Mouse (Mus musculus) liver, embryonic 16.5 days (tissue): ENCODE results near the gene Adgra1. TPM values are rescaled to one million over a fixed set of nuclear protein-coding genes. Genes with fewer than 3 reads are reported as not detected.

Experiments used
- ATAC-seq: fragments of 200-750 bp; cut with Nextera tagmentation; 2 replicates; pipeline ENCODE4 v1.8.0; 2017; ENCODE audit warnings: low read depth, mild to moderate bottlenecking, moderate number of reproducible peaks, moderate library complexity
- H3K27ac ChIP-seq: fragments of 300-500 bp; sonication (generic); 2 replicates; pipeline ENCODE4 v1.5.1; 2014; ENCODE audit warnings: mild to moderate bottlenecking, low read length
- H3K27me3 ChIP-seq: fragments of 300-500 bp; sonication (generic); 2 replicates; pipeline ENCODE4 v1.6.1; 2014; ENCODE audit warnings: low read depth, low read length, mixed read lengths; ENCODE audit not compliant: control insufficient read depth, insufficient read depth
- H3K36me3 ChIP-seq: fragments of 300-500 bp; sonication (generic); 2 replicates; pipeline ENCODE4 v1.6.1; 2014; ENCODE audit warnings: mild to moderate bottlenecking; ENCODE audit not compliant: control insufficient read depth, insufficient read depth
- H3K4me1 ChIP-seq: fragments of 300-500 bp; sonication (generic); 2 replicates; pipeline ENCODE4 v1.6.1; 2014; ENCODE audit warnings: low read depth, low read length, mixed read lengths; ENCODE audit not compliant: control insufficient read depth
- H3K4me2 ChIP-seq: fragments of 300-500 bp; sonication (generic); 2 replicates; pipeline ENCODE4 v1.6.1; 2014; ENCODE audit warnings: low read depth, low read length, mixed read lengths
- H3K4me3 ChIP-seq: fragments of 300-500 bp; sonication (generic); 2 replicates; pipeline ENCODE4 v1.5.1; 2014; ENCODE audit warnings: low read depth, mild to moderate bottlenecking, low read length
- H3K9ac ChIP-seq: fragments of 300-500 bp; sonication (generic); 2 replicates; pipeline ENCODE4 v1.6.1; 2014; ENCODE audit warnings: low read depth, low read length
- H3K9me3 ChIP-seq: fragments of 300-500 bp; sonication (generic); replicated peaks from 2 replicates; pipeline ENCODE4 v1.6.1; 2016; ENCODE audit warnings: low read length; ENCODE audit not compliant: control insufficient read depth
- WGBS: fragments of 180-500 bp; shearing (Covaris S2); extraction: QIAGEN DNeasy Blood & Tissue Kit; methylation state at CpG from one replicate; pipeline ENCODE4 v1.1.7; 2014; ENCODE audit not compliant: insufficient replicate concordance; 5-methylcytosine and 5-hydroxymethylcytosine counted together
- polyA plus RNA-seq: library from polyadenylated mRNA; unstranded; fragments of >200 nt; fragmentation: Nextera tagmentation; extraction: Ambion mirVana; gene quantifications from 2 replicates; pipeline ENCODE4 v1.2.1, GENCODE M21; 2015

Adgra1 gene
- polyA plus RNA-seq, 1 experiment from 2014 or later = 0.12 TPM

DNA sequence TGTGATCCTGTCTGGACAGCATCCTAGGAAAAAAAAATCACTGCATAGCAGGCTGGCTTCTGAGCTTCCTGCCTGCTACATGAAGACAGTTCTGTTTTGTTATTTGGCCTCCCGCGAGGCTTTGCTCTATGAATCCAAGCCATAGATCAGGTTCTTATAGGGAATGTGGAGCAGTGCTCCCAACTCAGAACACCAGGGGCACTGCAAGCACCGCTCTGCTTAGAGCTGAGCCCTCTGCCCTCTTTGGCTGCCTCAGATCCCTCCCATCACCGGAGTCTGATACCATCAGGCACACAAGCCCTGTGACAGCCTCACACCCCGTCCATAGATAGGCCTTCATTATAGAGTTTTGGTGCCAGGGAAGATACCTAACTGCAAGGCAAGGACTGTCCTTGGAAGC, 9.2 kb downstream of the Adgra1 start:
- no peak overlapping the region for H3K9ac ChIP-seq
- H3K4me3 ChIP-seq = no peak overlapping the region
- H3K27ac ChIP-seq = no peak overlapping the region
- H3K9me3 ChIP-seq = no peaks in the 10 kb centered on the region
- 45% methylated on average over 5 of the region's 5 CpGs for whole genome bisulfite sequencing
- H3K4me1 ChIP-seq = no peaks in the 10 kb centered on the region
- H3K4me2 ChIP-seq = no peak overlapping the region
- no peaks in the 10 kb centered on the region for H3K27me3 ChIP-seq
- H3K36me3 ChIP-seq = no peaks in the 10 kb centered on the region
- no peak for ATAC-seq

DNA sequence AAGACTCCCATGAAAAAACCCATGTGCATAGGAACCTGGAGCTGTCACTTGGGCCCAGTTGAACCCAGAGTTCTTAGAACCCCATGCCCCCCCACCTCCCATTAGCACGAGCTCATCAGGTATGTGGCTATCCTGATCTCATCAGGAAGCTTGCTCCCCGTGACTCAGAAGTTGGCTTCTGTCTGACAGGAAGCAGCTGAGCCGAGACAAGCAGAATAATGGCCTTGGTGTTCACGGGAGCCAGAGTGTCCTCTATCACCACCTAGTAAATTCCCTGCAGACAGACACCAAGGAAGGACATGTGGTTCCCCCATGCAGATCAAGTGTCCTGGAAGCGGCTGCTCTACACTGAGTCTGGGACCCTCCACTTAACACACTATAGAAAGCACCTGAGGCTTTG, 9.8 kb downstream of the Adgra1 start:
- Histone ChIP-seq H3K4me2 (no peak overlapping the region), H3K27ac (no peak overlapping the region), H3K27me3 (no peaks in the 10 kb centered on the region), H3K9ac (no peak overlapping the region), H3K9me3 (no peaks in the 10 kb centered on the region), H3K4me3 (no peak overlapping the region), H3K36me3 (no peaks in the 10 kb centered on the region), H3K4me1 (no peaks in the 10 kb centered on the region)
- no peak for ATAC-seq
- WGBS = 16% methylated on average over 5 of the region's 5 CpGs

DNA sequence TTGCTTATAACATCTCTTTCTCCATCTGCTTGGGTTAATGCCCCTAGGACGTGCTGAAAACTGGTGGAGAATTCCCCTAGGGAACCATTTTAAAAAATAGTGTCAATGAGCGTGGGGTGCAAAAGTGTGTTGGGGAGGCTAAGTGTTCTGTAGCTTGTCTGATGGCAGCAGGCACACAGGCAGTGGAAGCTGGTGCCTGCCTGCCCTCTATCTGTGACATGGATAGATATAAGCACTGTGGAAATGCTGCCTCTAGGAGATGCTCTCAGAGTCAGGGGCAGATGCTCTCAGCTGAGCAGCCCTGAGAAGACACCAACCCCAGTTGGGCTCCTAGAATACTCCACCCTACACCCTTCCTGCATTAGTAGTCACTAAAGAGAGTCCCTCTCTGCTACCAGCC, 11.1 kb downstream of the Adgra1 start:
- H3K27ac ChIP-seq = no peak overlapping the region
- H3K36me3 ChIP-seq = no peaks in the 10 kb centered on the region
- WGBS = 49% methylated on average over 2 of the region's 2 CpGs
- H3K4me2 ChIP-seq = no peak overlapping the region
- no peak overlapping the region for H3K9ac ChIP-seq
- no peaks in the 10 kb centered on the region for H3K9me3 ChIP-seq
- H3K4me1 ChIP-seq = no peaks in the 10 kb centered on the region
- no peak overlapping the region for H3K4me3 ChIP-seq
- no peak for ATAC-seq
- H3K27me3 ChIP-seq = no peaks in the 10 kb centered on the region

DNA sequence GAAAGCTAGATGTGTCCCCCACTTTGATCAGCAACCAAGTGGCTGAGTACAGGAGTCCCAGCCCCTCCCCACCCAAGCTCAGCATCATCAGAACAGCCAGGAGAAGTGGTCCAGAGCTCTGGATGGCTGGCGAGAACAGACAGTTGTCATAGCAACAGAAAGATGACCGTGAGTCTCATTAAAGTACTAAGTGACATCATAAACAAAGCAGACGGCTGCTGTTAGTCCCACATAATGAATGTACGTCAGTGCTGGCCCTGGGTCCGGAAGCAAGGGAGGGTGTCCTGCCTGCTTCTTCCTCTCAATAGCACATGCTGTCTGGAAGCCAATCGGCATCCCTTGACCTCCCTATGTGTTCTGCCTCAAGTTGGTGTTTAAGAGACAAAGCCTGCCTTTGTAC, 16.2 kb downstream of the Adgra1 start:
- Histone ChIP-seq H3K27me3 (no peaks in the 10 kb centered on the region), H3K9me3 (no peaks in the 10 kb centered on the region), H3K36me3 (no peaks in the 10 kb centered on the region), H3K4me1 (no peaks in the 10 kb centered on the region), H3K9ac (no peak overlapping the region), H3K27ac (no peak overlapping the region), H3K4me3 (no peak overlapping the region), H3K4me2 (no peak overlapping the region)
- WGBS = 38% methylated on average over 6 of the region's 6 CpGs
- ATAC-seq = no peak

DNA sequence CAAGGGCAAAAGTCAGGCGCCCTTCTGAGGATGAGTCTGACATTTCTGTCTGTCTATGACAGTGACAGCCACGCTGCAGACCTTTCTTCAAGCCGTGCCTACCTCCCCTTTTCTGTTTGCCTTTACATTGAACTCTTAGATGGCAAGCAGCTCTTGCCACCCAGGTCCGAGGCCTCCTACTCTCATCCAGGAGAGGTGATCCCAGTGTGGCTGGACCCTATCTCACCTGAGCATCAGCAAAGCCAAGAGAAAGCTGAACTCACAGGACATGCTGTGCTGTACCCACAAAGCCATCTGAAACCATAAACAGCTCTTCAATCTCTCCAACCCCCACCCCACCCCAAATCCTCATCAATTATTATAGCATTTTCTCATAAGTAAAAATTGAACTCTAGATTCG, 16.7 kb downstream of the Adgra1 start:
- Histone ChIP-seq H3K36me3 (no peaks in the 10 kb centered on the region), H3K4me1 (no peaks in the 10 kb centered on the region), H3K4me3 (no peak overlapping the region), H3K9me3 (no peaks in the 10 kb centered on the region), H3K27me3 (no peaks in the 10 kb centered on the region), H3K27ac (no peak overlapping the region), H3K4me2 (no peak overlapping the region), H3K9ac (no peak overlapping the region)
- WGBS = 60% methylated on average over 5 of the region's 5 CpGs
- no peak for ATAC-seq

DNA sequence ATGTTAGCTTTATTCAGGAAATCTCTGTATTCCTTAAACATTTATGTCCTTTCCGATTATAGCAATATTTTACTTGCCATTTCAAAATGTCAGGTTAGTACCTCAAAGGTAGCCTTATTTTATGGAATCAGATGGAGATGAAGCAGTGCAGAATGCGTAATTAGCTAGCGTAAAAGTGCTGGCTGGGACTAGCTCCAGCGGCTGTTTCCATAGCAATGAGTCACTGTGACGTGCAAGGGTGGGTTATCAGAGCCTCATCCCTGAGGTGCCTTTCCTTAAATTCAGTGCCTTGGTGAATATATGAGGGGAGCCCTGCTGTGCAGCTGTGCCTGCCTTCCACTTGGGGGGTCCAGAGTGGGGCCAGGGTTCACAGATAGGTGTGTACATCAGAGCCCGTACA, 17.1 kb downstream of the Adgra1 start:
- Histone ChIP-seq H3K4me3 (no peak overlapping the region), H3K36me3 (no peaks in the 10 kb centered on the region), H3K9me3 (no peaks in the 10 kb centered on the region), H3K4me1 (no peaks in the 10 kb centered on the region), H3K4me2 (no peak overlapping the region), H3K27me3 (no peaks in the 10 kb centered on the region), H3K9ac (no peak overlapping the region), H3K27ac (no peak overlapping the region)
- ATAC-seq = no peak
- 65% methylated on average over 6 of the region's 6 CpGs for WGBS

DNA sequence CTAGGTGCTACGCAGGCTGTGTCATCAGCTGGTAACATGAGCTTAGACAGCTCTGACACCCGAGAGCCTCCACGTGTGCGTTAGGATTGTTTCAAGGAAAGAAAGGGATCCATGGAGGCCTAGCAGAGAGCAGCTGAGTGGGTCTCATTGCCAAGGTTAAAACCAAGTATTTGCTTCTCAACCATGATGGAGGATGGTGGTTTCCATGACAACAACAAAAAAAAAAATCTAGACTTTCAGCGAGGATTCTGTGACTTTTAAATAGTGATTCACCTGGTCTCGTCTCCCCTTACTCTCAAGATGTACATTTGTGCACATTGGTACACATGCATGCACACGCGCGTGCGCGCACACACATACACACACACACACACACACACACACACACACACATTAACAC, 21.3 kb downstream of the Adgra1 start:
- WGBS = 70% methylated on average over 11 of the region's 11 CpGs

DNA sequence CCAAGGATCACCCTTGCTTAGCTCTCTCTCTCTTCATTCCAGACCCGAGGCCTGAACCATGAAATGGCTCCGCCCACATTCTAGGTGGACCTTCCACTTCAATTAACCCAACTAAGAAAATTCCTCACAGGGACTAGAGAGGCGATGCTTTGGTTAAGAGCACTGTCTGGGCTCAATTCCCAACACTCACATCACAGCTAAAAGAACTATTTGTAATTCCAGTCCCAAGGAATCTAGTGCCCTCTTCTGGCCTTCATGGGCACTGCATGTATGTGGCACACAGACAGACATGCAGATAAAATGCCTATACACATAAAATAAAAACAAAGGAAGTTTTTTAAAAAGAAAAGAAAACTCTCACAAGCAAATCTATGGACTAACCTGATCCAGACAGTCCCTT, 27.4 kb downstream of the Adgra1 start:
- Histone ChIP-seq H3K4me3 (no peak overlapping the region), H3K9me3 (no peaks in the 10 kb centered on the region), H3K4me2 (no peak overlapping the region), H3K4me1 (no peaks in the 10 kb centered on the region), H3K9ac (no peak overlapping the region), H3K36me3 (no peaks in the 10 kb centered on the region), H3K27me3 (no peaks in the 10 kb centered on the region), H3K27ac (no peak overlapping the region)
- 23% methylated on average over 3 of the region's 3 CpGs for WGBS
- no peak for ATAC-seq

More for the DNA sequence above, 21.3 kb downstream of the Adgra1 start:
- Histone ChIP-seq H3K9ac (no peak overlapping the region), H3K4me3 (no peak overlapping the region), H3K9me3 (no peaks in the 10 kb centered on the region), H3K4me1 (no peaks in the 10 kb centered on the region), H3K36me3 (no peaks in the 10 kb centered on the region), H3K27ac (no peak overlapping the region), H3K4me2 (no peak overlapping the region), H3K27me3 (no peaks in the 10 kb centered on the region)
- ATAC-seq = no peak

DNA sequence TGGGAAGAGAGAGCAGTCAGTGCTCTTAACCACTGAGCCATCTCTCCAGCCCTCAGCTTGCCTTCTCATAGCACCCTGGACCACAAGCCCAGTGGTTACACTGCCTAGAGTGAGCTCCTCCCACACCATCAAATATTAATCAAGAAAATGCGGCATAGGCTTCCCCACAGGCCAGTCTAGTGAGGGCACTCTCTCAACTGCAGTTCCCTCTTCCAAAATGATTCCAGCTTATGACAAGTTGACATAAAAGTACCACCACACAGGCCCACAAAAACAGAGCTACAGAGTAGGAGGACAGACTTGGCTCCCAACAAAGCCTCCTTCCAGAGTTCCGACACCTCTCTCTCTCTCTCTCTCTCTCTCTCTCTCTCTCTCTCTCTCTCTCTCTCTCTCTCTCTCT, 29.1 kb downstream of the Adgra1 start:
- no peak for ATAC-seq
- H3K4me2 ChIP-seq = no peak overlapping the region
- no peaks in the 10 kb centered on the region for H3K9me3 ChIP-seq
- no peaks in the 10 kb centered on the region for H3K36me3 ChIP-seq
- no peaks in the 10 kb centered on the region for H3K4me1 ChIP-seq
- no peak overlapping the region for H3K4me3 ChIP-seq
- no peak overlapping the region for H3K9ac ChIP-seq
- H3K27me3 ChIP-seq = no peaks in the 10 kb centered on the region
- WGBS = 68% methylated on average over 2 of the region's 2 CpGs
- no peak overlapping the region for H3K27ac ChIP-seq

DNA sequence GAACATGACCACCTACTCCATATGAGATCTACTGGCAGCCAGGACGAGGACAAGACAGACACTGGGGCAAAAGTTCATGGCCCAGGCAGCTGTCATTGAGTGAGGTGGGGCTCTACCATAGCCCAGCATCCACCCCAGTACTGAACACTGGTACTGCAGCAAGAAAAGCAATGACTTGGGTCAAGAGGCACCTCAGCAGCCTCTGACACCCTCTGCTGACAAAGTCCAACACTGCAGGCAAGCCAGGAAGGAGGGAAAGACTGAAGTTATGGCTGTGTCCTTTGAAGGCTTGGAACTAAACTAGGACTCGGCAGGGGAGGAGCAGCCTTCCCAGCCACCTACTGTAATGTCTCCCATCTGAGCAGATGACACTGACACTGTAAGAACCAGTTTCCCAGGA, 30.3 kb downstream of the Adgra1 start:
- Histone ChIP-seq H3K36me3 (no peaks in the 10 kb centered on the region), H3K4me1 (no peaks in the 10 kb centered on the region), H3K27me3 (no peaks in the 10 kb centered on the region), H3K9me3 (no peaks in the 10 kb centered on the region), H3K27ac (no peak overlapping the region), H3K4me3 (no peak overlapping the region), H3K4me2 (no peak overlapping the region), H3K9ac (no peak overlapping the region)
- no peak for ATAC-seq
- WGBS = 21% methylated on average over 2 of the region's 2 CpGs
